Mouse (Mus musculus) megakaryocyte, embryonic 14.5 days (primary cell): ENCODE data around the gene Adcy5.

Source experiments
- FLI1 ChIP-seq: IDR thresholded peaks from 2 replicates; pipeline ENCODE4 v1.6.1; 2012; ENCODE audit warnings: low read length, inconsistent platforms, mixed read lengths
- GATA1 ChIP-seq: IDR thresholded peaks from 3 replicates; pipeline ENCODE4 v1.6.1; 2012; ENCODE audit warnings: mixed read lengths, low read length, inconsistent platforms, borderline replicate concordance

DNA sequence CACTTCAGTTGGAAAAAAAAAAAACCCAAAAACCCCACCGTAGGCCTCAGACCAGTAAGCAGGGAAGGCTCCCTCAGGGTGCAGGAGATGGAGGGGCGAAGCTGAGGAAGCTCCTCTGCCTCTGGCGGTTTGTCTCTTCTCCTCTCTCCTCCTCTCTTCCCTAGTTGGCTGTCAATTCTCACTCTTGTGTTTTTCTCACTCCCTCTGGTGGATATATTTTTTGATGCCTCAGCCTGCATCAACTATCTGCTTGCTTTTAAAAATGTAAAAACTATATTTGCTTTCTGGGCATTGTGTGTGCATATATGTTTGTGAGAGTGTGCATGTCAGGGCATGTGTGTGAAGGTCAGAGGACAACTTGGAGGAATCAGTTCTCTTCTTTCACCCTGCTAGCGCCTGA lies 117.7 kb downstream of the Adcy5 start:
- TF ChIP-seq GATA1 (no peak), FLI1 (no peak)
